Mouse (Mus musculus): ENCODE results near the gene Uvrag.
A peak's percentile ranks its signal among the peaks of the same experiment; 100 is the strongest.

The Uvrag gene

GRCm38 (mm10) chr7:99060476-99060875, 80.5 kb downstream of the Uvrag start:
- no peak for DNase-seq (ENCODE audit: low spot score)

GRCm38 (mm10) chr7:99059934-99060333, 81.0 kb downstream of the Uvrag start:
- no peak for DNase-seq (ENCODE audit: low spot score)

- peak; percentile 56 for DNase-seq (ENCODE audit: low spot score)
Measured at GRCm38 (mm10) chr7:99057053-99057630, 83.8 kb downstream of the Uvrag start.

- DNase-seq (ENCODE audit: low spot score): no peak
Measured at GRCm38 (mm10) chr7:99053626-99054025, 87.3 kb downstream of the Uvrag start.

GRCm38 (mm10) chr7:99052471-99053241, 88.3 kb downstream of the Uvrag start:
- no peak for DNase-seq (ENCODE audit: low spot score)

GRCm38 (mm10) chr7:99050882-99051281, 90.1 kb downstream of the Uvrag start:
- no peak for DNase-seq (ENCODE audit: low spot score)

- DNase-seq (ENCODE audit: low spot score): peak; percentile 42
Measured at GRCm38 (mm10) chr7:99049897-99050296, 91.0 kb downstream of the Uvrag start.

- DNase-seq (ENCODE audit: low spot score): no peak
Measured at GRCm38 (mm10) chr7:99046545-99047206, 94.3 kb downstream of the Uvrag start.

- DNase-seq (ENCODE audit: low spot score): no peak
Measured at GRCm38 (mm10) chr7:99045525-99045924, 95.4 kb downstream of the Uvrag start.

GRCm38 (mm10) chr7:99043923-99044322, 97.0 kb downstream of the Uvrag start:
- DNase-seq (ENCODE audit: low spot score): no peak

- DNase-seq (ENCODE audit: low spot score): no peak
Measured at GRCm38 (mm10) chr7:99043322-99043721, 97.6 kb downstream of the Uvrag start.

- DNase-seq (ENCODE audit: low spot score): no peak
Measured at GRCm38 (mm10) chr7:99041818-99042217, 99.1 kb downstream of the Uvrag start.

GRCm38 (mm10) chr7:99039912-99040311, 101.0 kb downstream of the Uvrag start:
- no peak for DNase-seq (ENCODE audit: low spot score)

- no peak for DNase-seq (ENCODE audit: low spot score)
Measured at GRCm38 (mm10) chr7:99036284-99036683, 104.7 kb downstream of the Uvrag start.

GRCm38 (mm10) chr7:99034909-99035308, 106.0 kb downstream of the Uvrag start:
- DNase-seq (ENCODE audit: low spot score): no peak

GRCm38 (mm10) chr7:99033838-99034237, 107.1 kb downstream of the Uvrag start:
- no peak for DNase-seq (ENCODE audit: low spot score)

- DNase-seq (ENCODE audit: low spot score): no peak
Measured at GRCm38 (mm10) chr7:99033314-99033713, 107.6 kb downstream of the Uvrag start.

GRCm38 (mm10) chr7:99032051-99032450, 108.9 kb downstream of the Uvrag start:
- DNase-seq (ENCODE audit: low spot score): no peak

GRCm38 (mm10) chr7:99028108-99028507, 112.8 kb downstream of the Uvrag start:
- no peak for DNase-seq (ENCODE audit: low spot score)

- DNase-seq (ENCODE audit: low spot score): peak; percentile 22
Measured at GRCm38 (mm10) chr7:99027185-99027584, 113.8 kb downstream of the Uvrag start.

- no peak for DNase-seq (ENCODE audit: low spot score)
Measured at GRCm38 (mm10) chr7:99025989-99026388, 115.0 kb downstream of the Uvrag start.

GRCm38 (mm10) chr7:99025265-99025664, 115.7 kb downstream of the Uvrag start:
- no peak for DNase-seq (ENCODE audit: low spot score)

GRCm38 (mm10) chr7:99024791-99025190, 116.2 kb downstream of the Uvrag start:
- no peak for DNase-seq (ENCODE audit: low spot score)
